Mouse (Mus musculus) megakaryocyte, embryonic 14.5 days (primary cell): ENCODE measurements around the gene Huwe1. TPM values are rescaled to one million over a fixed set of nuclear protein-coding genes. Genes with fewer than 3 reads are reported as not detected.

Experiments used
- H3K27me3 ChIP-seq: replicated peaks from 2 replicates; pipeline ENCODE3; 2012; ENCODE audit warnings: inconsistent platforms
- H3K36me3 ChIP-seq: replicated peaks from 2 replicates; pipeline ENCODE3; 2012; ENCODE audit warnings: low read length, inconsistent platforms, mixed read lengths
- H3K4me1 ChIP-seq: 2 replicates; pipeline ENCODE4 v1.6.1; 2012; ENCODE audit warnings: inconsistent platforms
- H3K4me3 ChIP-seq: replicated peaks from 2 replicates; pipeline ENCODE3; 2012; ENCODE audit warnings: moderate library complexity, mild to moderate bottlenecking, inconsistent platforms
- H3K9me3 ChIP-seq: 2 replicates; pipeline ENCODE4 v1.6.1; 2012; ENCODE audit warnings: inconsistent platforms
- FLI1 ChIP-seq: IDR thresholded peaks from 2 replicates; pipeline ENCODE4 v1.6.1; 2012; ENCODE audit warnings: low read length, inconsistent platforms, mixed read lengths
- GATA1 ChIP-seq: IDR thresholded peaks from 3 replicates; pipeline ENCODE4 v1.6.1; 2012; ENCODE audit warnings: mixed read lengths, low read length, inconsistent platforms, borderline replicate concordance
- polyA plus RNA-seq: library from polyadenylated mRNA; stranded (reverse); fragments of >175 nt; gene quantifications from 2 replicates; pipeline ENCODE4 v1.2.3, GENCODE M21; 2012; ENCODE audit warnings: low replicate concordance; ENCODE audit not compliant: insufficient read depth

The Huwe1 gene
- polyA plus RNA-seq, result 6.5 and 7.4 TPM in 2 replicates

GRCm38 (mm10) chrX:151800701-151801511, at the start of gene Huwe1:
Gene Huwe1, plus strand, starts transcription at chrX:151800807.
- H3K4me3 ChIP-seq, result peak within 1 kb of the TSS; percentile 96
- H3K36me3 ChIP-seq, result no peaks in the 10 kb centered on the region
- TF ChIP-seq FLI1 (no peak), GATA1 (no peak)
- peaks cover 15% of the 10 kb centered on the region for H3K9me3 ChIP-seq
- no peaks in the 10 kb centered on the region; the same call in 1 of the 2 replicates for H3K4me1 ChIP-seq
- peaks cover 17% of the 10 kb centered on the region for H3K27me3 ChIP-seq

- H3K36me3 ChIP-seq, result no peaks in the 10 kb centered on the region
- no peaks in the 10 kb centered on the region for H3K4me1 ChIP-seq
- H3K27me3 ChIP-seq, result peaks cover 6% of the 10 kb centered on the region
- TF ChIP-seq GATA1 (no peak), FLI1 (no peak)
- H3K4me3 ChIP-seq, result no peak overlapping the region
- no peaks in the 10 kb centered on the region for H3K9me3 ChIP-seq
Observed at GRCm38 (mm10) chrX:151780348-151780747, 20.3 kb upstream of the Huwe1 start.

GRCm38 (mm10) chrX:151782939-151783338, 17.7 kb upstream of the Huwe1 start:
- no peak overlapping the region for H3K4me3 ChIP-seq
- H3K9me3 ChIP-seq, result no peaks in the 10 kb centered on the region
- H3K27me3 ChIP-seq, result peaks cover 6% of the 10 kb centered on the region
- H3K4me1 ChIP-seq, result no peaks in the 10 kb centered on the region
- TF ChIP-seq FLI1, result no peak
- no peak for TF ChIP-seq GATA1
- H3K36me3 ChIP-seq, result no peaks in the 10 kb centered on the region

- Histone ChIP-seq H3K27me3 (peaks cover 5% of the 10 kb centered on the region), H3K4me3 (no peak overlapping the region), H3K4me1 (no peaks in the 10 kb centered on the region), H3K36me3 (no peaks in the 10 kb centered on the region), H3K9me3 (peaks cover 3% of the 10 kb centered on the region; the same call in 1 of the 2 replicates)
- TF ChIP-seq FLI1 (no peak), GATA1 (no peak)
Observed at GRCm38 (mm10) chrX:151792766-151793165, 7.8 kb upstream of the Huwe1 start.

- Histone ChIP-seq H3K9me3 (peaks cover 7% of the 10 kb centered on the region), H3K36me3 (no peaks in the 10 kb centered on the region), H3K4me3 (no peak overlapping the region), H3K27me3 (peaks cover 12% of the 10 kb centered on the region), H3K4me1 (no peaks in the 10 kb centered on the region)
- TF ChIP-seq FLI1 (no peak), GATA1 (no peak)
Observed at GRCm38 (mm10) chrX:151797970-151798369, 2.6 kb upstream of the Huwe1 start.

GRCm38 (mm10) chrX:151802328-151802955, 1.8 kb downstream of the Huwe1 start:
- Histone ChIP-seq H3K27me3 (peaks cover 13% of the 10 kb centered on the region), H3K4me1 (no peaks in the 10 kb centered on the region; the same call in 1 of the 2 replicates), H3K36me3 (no peaks in the 10 kb centered on the region), H3K9me3 (peaks cover 15% of the 10 kb centered on the region), H3K4me3 (peak overlapping the region; percentile 96)
- TF ChIP-seq GATA1 (no peak), FLI1 (no peak)

GRCm38 (mm10) chrX:151802956-151803776, 2.6 kb downstream of the Huwe1 start:
- H3K9me3 ChIP-seq, result peaks cover 15% of the 10 kb centered on the region
- peaks cover 11% of the 10 kb centered on the region for H3K27me3 ChIP-seq
- H3K4me1 ChIP-seq, result no peaks in the 10 kb centered on the region; the same call in 1 of the 2 replicates
- peaks cover under 1% of the 10 kb centered on the region for H3K36me3 ChIP-seq
- TF ChIP-seq GATA1 (no peak), FLI1 (no peak)
- H3K4me3 ChIP-seq, result peak overlapping the region; percentile 96

- H3K36me3 ChIP-seq, result peaks cover 6% of the 10 kb centered on the region
- TF ChIP-seq FLI1 (no peak), GATA1 (no peak)
- H3K27me3 ChIP-seq, result peaks cover 11% of the 10 kb centered on the region
- H3K4me3 ChIP-seq, result peak overlapping the region; percentile 96
- no peaks in the 10 kb centered on the region; the same call in 1 of the 2 replicates for H3K4me1 ChIP-seq
- peaks cover 15% of the 10 kb centered on the region for H3K9me3 ChIP-seq
Observed at GRCm38 (mm10) chrX:151803777-151804101, 3.1 kb downstream of the Huwe1 start.

GRCm38 (mm10) chrX:151804388-151804787, 3.8 kb downstream of the Huwe1 start:
- H3K4me3 ChIP-seq, result peak overlapping the region; percentile 96
- TF ChIP-seq FLI1, result no peak
- TF ChIP-seq GATA1, result no peak

GRCm38 (mm10) chrX:151811481-151811880, 10.9 kb downstream of the Huwe1 start:
- Histone ChIP-seq H3K9me3 (no peaks in the 10 kb centered on the region), H3K4me3 (no peak overlapping the region), H3K36me3 (peaks cover 34% of the 10 kb centered on the region), H3K27me3 (no peaks in the 10 kb centered on the region), H3K4me1 (no peaks in the 10 kb centered on the region)
- TF ChIP-seq GATA1 (no peak), FLI1 (no peak)

More at GRCm38 (mm10) chrX:151804388-151804787, 3.8 kb downstream of the Huwe1 start:
- H3K27me3 ChIP-seq, result peaks cover 6% of the 10 kb centered on the region
- no peaks in the 10 kb centered on the region; the same call in 1 of the 2 replicates for H3K4me1 ChIP-seq
- peaks cover 15% of the 10 kb centered on the region for H3K9me3 ChIP-seq
- peaks cover 6% of the 10 kb centered on the region for H3K36me3 ChIP-seq
